Mouse (Mus musculus) gastrocnemius, adult 2 months (tissue): ENCODE measurements around the gene Brpf3. TPM values are rescaled to one million over a fixed set of nuclear protein-coding genes. Genes with fewer than 3 reads are reported as not detected.
"Not testable (repeated sequence)": the region's sequence is repeated elsewhere in the genome, so short reads cannot be mapped to it uniquely, and the experiment has no call there.

ENCODE experiments used
- DNase-seq: peaks from one replicate; pipeline ENCODE4 v3.0.0; 2022
- H3K27ac ChIP-seq: fragments of 200-600 bp; 2 replicates; pipeline ENCODE4 v1.8.1; 2022; ENCODE audit warnings: mild to moderate bottlenecking
- H3K4me3 ChIP-seq: fragments of 200-600 bp; 2 replicates; pipeline ENCODE4 v1.8.1; 2022; ENCODE audit warnings: mild to moderate bottlenecking, moderate library complexity
- CTCF ChIP-seq: fragments of 200-600 bp; IDR thresholded peaks from 2 replicates; pipeline ENCODE4 v1.8.1; 2022; ENCODE audit warnings: antibody characterized with exemption, mild to moderate bottlenecking, moderate library complexity
- intact Hi-C: fragments of 180-260 bp; cut with DNase I; formaldehyde crosslinking; loops from one replicate; pipeline ENCODE4 v1.15.1; 2025
- long read RNA-seq, 2 experiments: library from polyadenylated mRNA; stranded (forward); transcript quantifications; one replicate each; pipeline ENCODE4 v2.0.0; 2021
- total RNA-seq, 2 experiments: library from RNA; stranded (reverse); gene quantifications; 2 replicates each; pipeline ENCODE4 v1.2.3; 2021

Brpf3 gene
- total RNA-seq, result 10 to 100 TPM; 15.5 to 16.2 TPM
- long read RNA-seq, experiment 1, full-length matches to known transcripts, result 2 of 4 reads
- long read RNA-seq, experiment 1, partial matches to known transcripts, result 1 of 4 reads
- long read RNA-seq, experiment 1, other reads (novel, unspliced or antisense), result 1 of 4 reads
- long read RNA-seq, experiment 2, full-length matches to known transcripts, result 1 of 9 reads
- long read RNA-seq, experiment 2, partial matches to known transcripts, result 3 of 9 reads
- long read RNA-seq, experiment 2, other reads (novel, unspliced or antisense), result 5 of 9 reads

DNA sequence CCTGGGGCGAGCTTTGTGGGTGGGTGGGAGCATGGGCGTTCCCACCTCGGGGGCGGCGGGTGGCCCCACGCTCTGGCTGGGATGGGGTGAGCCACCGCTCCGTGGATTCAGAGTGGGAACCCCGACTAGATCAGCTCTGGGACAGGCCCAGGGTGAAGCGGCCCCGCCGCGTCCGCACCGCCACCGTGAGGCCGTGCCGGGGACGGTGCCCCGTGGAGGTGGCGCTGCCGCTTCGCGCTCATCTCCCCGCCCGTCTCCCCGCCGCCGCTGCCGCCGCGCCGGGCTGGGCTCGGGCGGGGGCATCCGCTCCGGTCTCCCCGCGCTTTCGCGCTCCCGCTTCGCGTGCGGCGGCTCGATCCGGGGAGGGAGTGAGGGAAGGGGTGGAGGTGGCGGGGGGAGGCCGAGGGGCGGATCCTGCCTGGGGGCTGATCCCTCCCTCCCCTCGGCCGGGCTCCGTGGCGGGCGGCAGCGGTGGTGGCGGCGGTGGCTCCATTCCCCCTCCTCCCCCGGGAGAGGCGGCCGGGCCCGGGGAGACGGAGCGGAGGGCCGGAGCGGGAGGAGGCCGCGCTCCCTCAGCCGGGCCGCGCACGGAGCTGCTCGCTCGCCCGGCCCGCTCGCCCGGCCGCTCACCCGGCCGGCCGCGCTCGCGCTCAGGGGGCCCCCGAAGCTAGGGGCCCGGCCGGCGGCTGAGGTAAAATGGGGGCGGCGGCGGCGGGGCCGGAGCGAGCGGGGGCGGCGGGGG, at the start of gene Brpf3:
Gene Brpf3, plus strand, starts transcription at position 420 of the 742 bp plus-strand sequence.
- DNase-seq, result peak; percentile 92
- Histone ChIP-seq H3K4me3 (peak within 1 kb of the TSS; percentile 79), H3K27ac (peak within 1 kb of the TSS; percentile 96)
- intact Hi-C loops, result loop anchor here (1.0 to 2.0 kb wide), 2 partner anchors 39 to 110 kb away; partner anchors contain the start of genes Mapk14 and Slc26a8
- TF ChIP-seq CTCF, result peak; percentile 73

DNA sequence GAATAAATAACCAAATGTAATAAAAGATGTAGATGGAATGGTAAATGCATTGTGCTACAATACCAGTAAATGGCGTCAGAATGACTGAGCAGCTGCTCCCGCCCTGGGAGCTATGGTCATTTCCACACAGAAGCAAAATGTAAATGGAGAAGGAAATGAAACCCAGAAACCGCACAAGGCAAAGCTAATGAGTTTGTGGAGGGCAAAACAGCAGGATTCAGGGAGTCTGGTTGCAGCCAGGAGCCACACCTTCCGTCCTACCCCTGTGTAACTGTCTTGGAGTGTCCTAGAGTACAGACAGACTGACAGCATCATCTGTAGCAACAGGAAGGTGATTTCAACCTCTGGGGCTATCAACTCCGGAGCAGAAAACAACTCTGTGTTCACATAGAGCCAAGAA, 44.4 kb upstream of the Brpf3 start:
- Histone ChIP-seq H3K27ac (no peak overlapping the region), H3K4me3 (no peak overlapping the region)
- intact Hi-C loops, result no loop called here
- no peak for TF ChIP-seq CTCF
- no peak for DNase-seq

DNA sequence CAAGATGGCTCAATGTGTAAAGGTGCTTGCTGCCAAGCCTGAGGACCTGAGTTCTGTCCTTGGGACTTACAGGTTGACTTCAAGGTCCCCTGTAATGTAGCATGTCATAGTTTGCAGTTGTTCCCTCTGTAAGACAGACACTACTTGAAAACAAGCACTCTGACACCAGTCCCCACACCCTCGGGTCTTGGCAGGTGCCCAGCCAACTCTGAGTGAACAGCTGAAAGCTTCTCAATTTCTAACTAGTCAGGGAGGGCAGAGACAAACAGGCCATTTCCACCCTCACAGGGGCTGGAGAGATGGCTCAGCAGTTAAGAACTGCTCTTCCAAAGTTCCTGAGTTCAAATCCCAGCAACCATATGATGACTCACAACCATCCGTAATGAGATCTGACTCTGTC, 43.4 kb upstream of the Brpf3 start:
- H3K27ac ChIP-seq, result no peak overlapping the region
- DNase-seq, result peak; percentile 61
- H3K4me3 ChIP-seq, result no peak overlapping the region
- no peak for TF ChIP-seq CTCF
- intact Hi-C loops, result no loop called here

DNA sequence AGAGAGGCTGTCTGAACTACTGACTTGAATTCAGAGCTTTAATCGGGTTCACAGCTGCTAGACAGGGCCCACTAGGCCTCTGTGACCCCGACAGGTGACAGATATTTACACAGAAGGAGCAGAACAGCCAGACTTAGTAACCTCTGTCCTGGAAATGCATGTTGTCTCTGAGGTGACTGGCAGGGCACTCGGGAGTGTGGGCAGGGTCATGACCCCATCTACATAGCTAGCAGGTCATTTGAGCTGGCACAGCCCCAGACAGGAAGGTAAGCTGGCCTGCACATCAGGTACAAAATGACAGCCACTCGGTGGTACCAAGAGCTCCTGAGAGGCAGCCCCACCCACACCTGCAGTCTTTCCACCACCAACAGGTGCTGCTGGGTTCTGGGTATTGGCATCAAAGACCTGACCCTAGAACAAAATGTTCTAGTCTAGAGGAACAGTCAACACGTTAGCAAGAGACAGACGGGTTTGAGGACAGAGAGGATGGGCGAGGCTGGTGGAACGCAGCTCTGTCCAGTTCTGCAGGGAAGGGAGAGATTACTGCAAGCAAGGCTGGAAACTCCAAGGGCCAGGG, 40.1 kb upstream of the Brpf3 start:
- no peak for TF ChIP-seq CTCF
- no peak overlapping the region for H3K27ac ChIP-seq
- no peak for DNase-seq
- intact Hi-C loops, result loop anchor here (5.0 kb wide), 1 partner anchor 69 kb away; the partner anchor contains the start of genes Mapk14 and Slc26a8
- H3K4me3 ChIP-seq, result no peak overlapping the region

DNA sequence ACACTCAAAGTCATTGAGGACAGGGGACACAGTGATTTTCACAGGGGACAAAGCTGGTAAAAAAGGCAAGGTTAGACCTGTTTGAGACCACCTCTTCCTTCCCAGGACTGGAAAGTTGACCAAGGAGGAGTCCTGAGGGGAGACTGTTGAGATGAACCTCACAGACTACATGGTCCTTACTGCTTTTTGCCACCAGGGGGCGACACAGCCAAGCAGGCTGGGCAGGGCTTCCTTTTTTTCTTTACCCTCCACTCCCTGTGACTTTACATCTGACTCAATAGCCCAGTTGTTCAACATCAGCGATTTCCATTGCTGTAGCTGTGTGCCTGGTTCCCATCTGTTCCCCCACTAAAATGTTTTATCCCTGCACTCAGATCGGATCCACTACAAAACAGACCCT, 39.0 kb upstream of the Brpf3 start:
- intact Hi-C loops, result loop anchor here (1.0 to 5.0 kb wide), 3 partner anchors 38 to 163 kb away; partner anchors contain the start of genes Mapk14 and Slc26a8
- no peak overlapping the region for H3K27ac ChIP-seq

DNA sequence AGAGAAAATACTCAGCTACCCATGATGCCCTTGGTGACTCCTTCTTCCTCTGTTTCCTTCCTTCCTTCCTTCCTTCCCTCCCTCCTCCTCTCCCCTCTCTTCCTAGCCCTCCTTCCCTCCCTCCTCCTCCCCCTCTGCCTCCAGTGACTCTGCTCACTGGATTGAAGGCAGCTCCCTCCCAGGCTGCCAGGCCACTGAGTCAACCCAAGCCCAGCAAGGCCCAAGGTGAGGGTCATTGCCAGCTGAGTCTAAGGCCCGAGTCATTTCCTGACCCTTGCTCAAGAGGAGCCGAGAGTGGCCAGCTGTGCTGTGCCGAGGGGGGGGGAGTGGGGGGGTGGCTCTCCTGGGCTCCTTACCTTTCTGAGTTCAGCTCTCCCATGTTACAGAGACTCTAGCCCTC, 34.7 kb upstream of the Brpf3 start:
- intact Hi-C loops, result no loop called here
- no peak for DNase-seq
- no peak for TF ChIP-seq CTCF
- Histone ChIP-seq H3K4me3 (no peak overlapping the region), H3K27ac (no peak overlapping the region)

More for the DNA sequence above, 39.0 kb upstream of the Brpf3 start:
- no peak overlapping the region for H3K4me3 ChIP-seq
- TF ChIP-seq CTCF, result peak; percentile 99
- peak; percentile 84 for DNase-seq

DNA sequence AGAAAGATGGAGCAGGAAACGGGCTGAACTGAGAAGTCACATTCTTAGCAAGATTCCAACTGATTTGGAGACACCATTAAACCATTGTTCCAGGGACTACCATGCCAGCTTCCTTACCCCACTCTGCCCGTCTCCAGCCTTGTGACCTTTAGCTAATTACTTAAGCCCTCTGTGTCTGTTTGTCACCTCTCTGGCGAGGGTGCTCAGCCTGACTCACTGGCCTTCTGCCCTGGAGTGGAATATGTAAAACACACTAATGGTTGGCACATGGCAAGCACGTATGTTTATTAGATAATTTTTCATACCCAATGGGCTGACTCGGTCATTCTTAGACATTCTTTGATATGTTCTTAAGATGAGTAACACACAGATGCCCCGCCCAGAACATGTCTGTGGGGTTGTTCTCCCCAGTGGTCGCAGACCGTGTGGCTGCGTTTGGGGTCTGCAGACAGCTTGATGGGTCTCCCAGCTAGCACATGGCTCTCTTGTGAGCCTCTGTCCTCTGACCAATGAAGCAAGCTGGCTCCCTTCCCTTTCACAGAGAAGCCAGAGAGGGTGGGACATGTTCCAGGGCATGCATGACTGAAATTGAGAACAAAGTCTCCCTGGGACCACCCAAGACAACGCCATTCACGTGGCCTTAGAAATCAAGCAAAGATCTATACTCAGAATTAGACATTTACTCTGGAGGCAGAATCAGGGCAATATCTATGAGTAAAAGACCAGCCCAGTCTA, 33.9 kb upstream of the Brpf3 start:
- DNase-seq, result no peak
- Histone ChIP-seq H3K4me3 (no peak overlapping the region), H3K27ac (no peak overlapping the region)
- intact Hi-C loops, result no loop called here
- no peak for TF ChIP-seq CTCF

DNA sequence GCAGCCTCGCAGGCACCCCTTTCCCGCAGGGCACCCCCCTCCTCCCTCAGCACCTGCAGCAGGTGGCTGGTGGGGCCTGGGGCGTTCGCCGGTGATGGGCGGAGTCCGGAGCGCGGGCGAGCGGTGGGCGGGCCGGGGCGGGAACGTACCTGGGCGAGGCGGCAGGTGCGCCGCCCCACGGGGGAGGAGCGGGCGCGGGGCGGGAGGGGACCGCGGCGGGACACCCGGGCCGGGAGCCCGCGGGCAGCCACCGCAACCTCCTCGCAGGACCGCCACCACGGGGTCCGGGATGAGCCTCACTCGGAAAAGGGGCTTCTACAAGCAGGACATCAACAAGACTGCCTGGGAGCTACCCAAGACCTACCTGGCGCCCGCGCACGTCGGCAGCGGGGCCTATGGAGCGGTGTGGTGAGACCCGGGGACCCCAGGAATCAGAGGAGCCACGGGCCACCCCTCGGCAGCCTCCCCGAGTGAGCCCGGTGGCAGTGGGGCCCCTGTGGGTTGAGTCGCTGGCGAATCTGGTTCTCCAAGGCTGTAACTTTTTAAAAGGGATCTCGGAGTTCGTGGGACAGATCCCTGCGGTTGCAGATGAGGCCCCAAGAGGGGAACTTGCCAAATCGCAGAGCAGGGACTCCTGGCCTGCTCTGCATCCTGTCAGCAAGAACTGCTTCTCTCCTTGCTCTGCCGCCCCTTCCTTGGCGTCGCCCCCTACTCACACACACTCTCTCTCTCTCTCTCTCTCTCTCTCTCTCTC, 31.6 kb upstream of the Brpf3 start, which contains the start of gene Mapk13:
Gene Mapk13, plus strand, starts transcription at position 177 of the 754 bp plus-strand sequence.
- Histone ChIP-seq H3K4me3 (peak within 1 kb of the TSS; percentile 61), H3K27ac (no peak within 1 kb of the TSS)
- intact Hi-C loops, result no loop called here
- no peak for DNase-seq
- TF ChIP-seq CTCF, result no peak

DNA sequence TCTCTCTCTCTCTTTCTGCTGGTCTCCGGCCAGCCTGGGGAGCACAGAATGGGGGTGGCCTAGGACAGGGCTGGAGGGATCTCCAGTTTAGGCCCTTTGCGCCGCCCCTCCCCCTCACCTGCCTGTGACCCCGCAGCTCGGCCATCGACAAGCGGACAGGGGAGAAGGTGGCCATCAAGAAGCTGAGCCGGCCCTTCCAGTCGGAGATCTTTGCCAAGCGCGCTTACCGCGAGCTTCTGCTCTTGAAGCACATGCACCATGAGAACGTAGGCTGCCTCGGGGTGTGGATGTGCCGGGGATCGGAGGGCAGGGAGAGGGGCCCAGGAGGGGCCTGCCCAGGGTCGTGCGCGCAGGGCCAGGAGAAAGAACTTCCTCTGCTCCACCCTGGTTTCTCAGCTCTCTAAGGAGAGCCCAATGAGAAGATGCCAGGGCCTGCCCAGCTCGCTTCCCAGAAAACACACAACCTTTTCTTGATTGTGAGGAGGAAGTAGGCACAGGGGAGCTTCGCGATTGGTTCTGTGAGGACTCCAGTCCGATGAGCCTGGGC, 30.9 kb upstream of the Brpf3 start:
- intact Hi-C loops, result no loop called here
- no peak for TF ChIP-seq CTCF
- Histone ChIP-seq H3K4me3 (peak overlapping the region; percentile 61), H3K27ac (no peak overlapping the region)
- DNase-seq, result peak; percentile 47

DNA sequence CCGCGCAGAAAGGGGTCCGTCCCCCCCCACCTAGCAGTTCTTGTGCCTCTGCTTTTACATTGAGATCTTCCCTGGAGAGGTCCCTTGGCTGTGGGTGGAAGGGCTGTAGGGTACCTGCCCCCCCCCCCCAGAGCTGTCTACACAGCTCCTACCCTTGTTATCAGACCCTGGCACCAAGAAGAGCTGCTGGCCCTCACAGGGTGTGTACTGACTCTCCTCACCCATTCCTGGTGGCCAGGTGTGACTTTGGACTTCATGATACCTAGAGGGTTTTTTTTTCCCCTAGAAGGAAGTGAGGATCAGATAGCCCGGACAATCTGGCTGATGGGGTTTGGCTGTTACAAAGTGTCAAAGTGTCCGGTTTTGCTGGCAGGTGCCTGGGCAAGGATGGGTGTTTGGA, 29.6 kb upstream of the Brpf3 start:
- Histone ChIP-seq H3K27ac (no peak overlapping the region), H3K4me3 (no peak overlapping the region)
- intact Hi-C loops, result no loop called here
- TF ChIP-seq CTCF, result no peak
- no peak for DNase-seq

DNA sequence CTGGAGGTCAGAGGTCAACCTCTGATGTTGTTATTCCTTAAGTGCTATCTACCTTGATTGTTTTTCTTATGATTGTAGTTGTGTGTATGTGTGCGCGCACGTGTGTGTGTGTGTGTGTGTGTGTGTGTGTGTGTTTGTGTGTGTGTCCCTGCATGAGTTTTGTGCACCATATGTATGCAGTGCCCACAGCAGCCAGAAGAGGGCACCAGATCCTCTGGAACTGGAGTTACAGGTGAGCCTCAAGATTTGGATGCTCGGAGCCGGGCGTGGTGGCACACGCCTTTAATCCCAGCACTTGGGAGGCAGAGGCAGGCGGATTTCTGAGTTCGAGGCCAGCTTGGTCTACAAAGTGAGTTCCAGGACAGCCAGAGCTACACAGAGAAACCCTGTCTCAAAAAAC, 26.6 kb upstream of the Brpf3 start:
- H3K27ac ChIP-seq, DNase-seq, H3K4me3 ChIP-seq, intact Hi-C loops: not testable (repeated sequence)
